Mouse (Mus musculus) inflammation-experienced regulatory T-cells, adult 6 months (primary cell): ENCODE data around the gene Cdc73. TPM values are rescaled to one million over a fixed set of nuclear protein-coding genes. Genes with fewer than 3 reads are reported as not detected.

Experiments used
- polyA plus RNA-seq, 3 experiments: library from polyadenylated mRNA; unstranded; fragments of 100-300 nt; shearing (Covaris generic); gene quantifications; one replicate each; pipeline ENCODE4 v1.2.1; 2017

Gene Cdc73
- polyA plus RNA-seq, 3 experiments from 2014 or later, result 17.7 to 21.5 (median 17.9) TPM

Other genes with a start within 250 kb of the Cdc73 start
- gene B3galt2, start 62.2 kb downstream of the Cdc73 start, polyA plus RNA-seq, result under 1 TPM; 0.44 to 0.86 (median 0.61) TPM
- gene Glrx2, start 13.4 kb upstream of the Cdc73 start, polyA plus RNA-seq, result 10 to 100 TPM; 38.7 to 54.4 (median 40.4) TPM
- gene Trove2, start 74.2 kb upstream of the Cdc73 start, polyA plus RNA-seq, result 1 to 10 TPM; 4.6 to 6.5 (median 4.7) TPM
- 10 to 100 TPM; 49.2 to 94.0 (median 74.1) TPM for gene Uchl5, start 74.4 kb upstream of the Cdc73 start, polyA plus RNA-seq